Mouse (Mus musculus): ENCODE measurements around the gene Arap2.
A peak's percentile ranks its signal among the peaks of the same experiment; 100 is the strongest.
"Not testable (repeated sequence)": the region's sequence is repeated elsewhere in the genome, so short reads cannot be mapped to it uniquely, and the experiment has no call there.

Gene Arap2

GRCm38 (mm10) chr5:62743220-62743922 lies 22.6 kb downstream of the Arap2 start:
- no peak for DNase-seq (ENCODE audit: low read depth, low spot score)

DNA sequence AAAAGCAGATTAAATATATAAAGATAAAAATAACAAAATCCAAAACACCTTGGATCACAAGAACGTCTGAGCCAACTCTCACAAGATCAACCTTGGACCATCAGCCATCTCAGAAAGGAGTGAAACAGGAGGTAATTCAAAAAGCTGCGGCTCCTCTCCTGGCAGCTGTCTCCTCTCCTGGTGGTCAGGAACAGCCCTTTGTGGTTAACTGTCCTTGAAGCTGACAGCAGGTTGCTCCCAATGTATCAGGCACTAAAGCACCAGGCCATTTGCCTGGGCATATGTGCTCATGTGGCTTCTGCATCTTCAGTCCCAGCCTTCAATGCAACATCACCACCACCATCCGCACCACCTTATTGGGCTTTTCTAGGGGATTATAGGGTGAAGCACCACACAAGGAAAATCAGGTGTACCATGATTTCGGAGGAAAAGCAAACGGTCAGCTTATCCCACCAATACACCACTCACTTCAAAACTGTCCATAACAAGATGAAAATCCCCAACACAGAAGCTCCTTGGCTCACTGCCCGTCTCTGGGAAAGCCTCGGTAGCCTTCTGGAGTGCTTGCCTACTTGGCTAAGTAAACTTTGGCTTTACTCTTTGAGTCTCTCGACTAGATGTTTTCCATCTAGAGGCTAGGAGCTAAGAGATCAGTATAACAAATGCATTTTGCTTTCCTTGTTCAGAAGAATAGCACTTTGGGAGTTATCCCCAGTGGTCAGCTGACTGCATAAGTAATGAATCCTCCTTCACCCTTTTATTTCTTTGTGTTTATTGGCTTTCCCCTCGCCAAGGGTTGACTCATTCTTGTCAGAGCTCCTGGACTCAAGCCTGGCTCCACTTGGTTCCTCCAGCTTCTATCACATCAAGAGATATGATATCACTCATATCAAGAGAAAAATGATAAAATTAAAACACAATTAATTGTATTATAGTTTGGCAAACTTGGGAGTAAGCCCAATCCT lies 26.2 kb downstream of the Arap2 start:
- no peak for DNase-seq (ENCODE audit: low read depth, low spot score)

- DNase-seq (ENCODE audit: low read depth, low spot score), result not testable (repeated sequence)
These were observed 35.4 kb downstream of the Arap2 start for GRCm38 (mm10) chr5:62730573-62730972.

DNA sequence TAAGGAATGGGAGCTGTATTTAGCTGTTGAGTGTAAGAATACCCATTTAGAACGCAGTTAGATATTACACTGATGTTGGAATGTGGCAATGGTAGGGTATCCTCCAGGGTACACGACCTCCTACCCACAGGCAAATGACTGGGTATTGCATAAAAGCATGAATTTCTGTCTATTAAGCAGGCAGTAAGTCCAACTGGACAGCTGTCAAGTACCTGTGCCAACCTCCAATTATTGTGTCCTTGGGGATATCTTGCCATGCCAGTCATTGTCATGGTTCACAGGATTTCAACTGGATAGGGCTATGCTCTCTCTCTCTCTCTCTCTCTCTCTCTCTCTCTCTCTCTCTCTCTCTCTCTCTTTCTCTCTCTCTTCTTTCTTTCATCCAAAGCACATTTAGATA lies 40.4 kb downstream of the Arap2 start:
- DNase-seq (ENCODE audit: low read depth, low spot score), result no peak

DNA sequence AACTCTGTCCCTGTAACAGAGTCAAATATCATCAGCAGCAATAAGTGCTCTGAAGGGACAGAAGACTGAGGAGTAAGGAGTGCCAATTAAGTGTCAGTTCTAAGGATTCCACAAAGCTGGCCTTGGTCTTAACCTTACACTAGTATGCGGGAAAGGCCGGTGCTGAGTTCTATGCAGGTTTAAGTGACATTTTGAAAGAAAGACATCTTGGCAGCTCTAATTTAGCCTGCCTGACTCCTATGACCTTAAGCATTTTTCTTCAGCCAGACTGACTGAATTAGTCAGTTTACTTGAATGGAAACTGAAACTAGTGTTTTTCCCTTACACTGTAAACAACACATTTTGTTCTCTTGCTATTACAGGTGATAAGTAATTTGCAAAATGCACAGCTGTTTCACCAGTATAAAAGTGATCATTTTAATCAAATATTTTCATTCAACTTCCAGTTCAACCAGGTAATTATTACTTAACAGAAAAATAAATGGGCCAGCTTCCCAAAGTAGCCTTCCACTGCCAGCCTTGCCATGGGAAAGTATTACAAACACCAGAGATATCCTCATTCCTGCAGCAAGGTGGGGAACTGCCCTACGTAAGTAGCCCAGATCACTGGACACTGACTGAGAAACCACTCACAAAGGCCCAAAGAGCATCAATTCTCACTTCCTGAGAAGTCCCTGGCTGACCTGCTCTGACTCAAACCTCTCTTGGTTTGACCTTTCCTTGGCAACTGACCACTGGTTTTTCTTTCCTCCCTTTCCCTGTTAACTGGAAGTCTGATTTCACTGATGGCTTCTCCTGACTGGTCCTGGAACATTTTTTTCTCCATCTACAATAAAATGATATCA lies 42.5 kb downstream of the Arap2 start:
- DNase-seq (ENCODE audit: low read depth, low spot score), result peak; percentile 24

GRCm38 (mm10) chr5:62716468-62716867 lies 49.5 kb downstream of the Arap2 start:
- DNase-seq (ENCODE audit: low read depth, low spot score), result no peak

- DNase-seq (ENCODE audit: low read depth, low spot score), result no peak
These were observed 50.0 kb downstream of the Arap2 start for GRCm38 (mm10) chr5:62715977-62716376.

DNA sequence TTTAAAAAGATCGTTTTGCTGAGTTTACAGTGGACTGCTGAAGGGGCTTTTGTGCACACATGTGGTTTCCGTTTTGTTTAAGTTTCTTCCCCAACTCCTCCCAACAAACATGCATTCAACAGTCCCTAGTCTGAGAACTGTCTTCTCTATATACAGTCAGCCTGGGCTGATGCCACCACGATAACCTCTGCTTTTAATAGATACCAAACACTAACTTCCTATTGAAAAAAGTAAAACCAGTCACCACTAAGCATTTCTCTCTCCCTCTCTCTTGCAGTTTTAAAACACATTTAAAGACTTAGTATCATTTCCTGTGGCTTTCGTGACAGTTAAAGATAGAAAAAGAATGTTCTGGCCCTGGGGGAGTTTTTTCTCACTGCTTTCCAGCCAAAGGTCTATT lies 50.5 kb downstream of the Arap2 start:
- peak; percentile 6 for DNase-seq (ENCODE audit: low read depth, low spot score)

DNA sequence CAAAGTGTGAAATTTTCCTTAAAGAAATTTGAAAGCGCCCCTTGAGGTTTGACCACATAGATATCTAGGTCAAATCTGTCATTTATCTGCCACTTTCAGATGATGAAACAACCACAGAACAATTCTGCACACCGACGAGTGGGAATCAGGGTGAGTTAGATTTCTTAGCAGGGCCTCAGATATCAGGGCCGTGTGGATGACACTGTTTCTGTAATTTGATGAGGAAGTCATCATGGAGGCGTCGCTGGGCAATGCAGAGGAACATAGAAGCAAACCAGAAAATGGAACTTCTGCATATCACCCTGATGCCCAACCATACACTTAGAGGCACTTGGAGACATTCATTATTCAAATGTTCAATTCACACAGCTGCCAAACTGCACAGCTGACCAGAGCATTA lies 55.0 kb downstream of the Arap2 start:
- DNase-seq (ENCODE audit: low read depth, low spot score), result no peak

DNA sequence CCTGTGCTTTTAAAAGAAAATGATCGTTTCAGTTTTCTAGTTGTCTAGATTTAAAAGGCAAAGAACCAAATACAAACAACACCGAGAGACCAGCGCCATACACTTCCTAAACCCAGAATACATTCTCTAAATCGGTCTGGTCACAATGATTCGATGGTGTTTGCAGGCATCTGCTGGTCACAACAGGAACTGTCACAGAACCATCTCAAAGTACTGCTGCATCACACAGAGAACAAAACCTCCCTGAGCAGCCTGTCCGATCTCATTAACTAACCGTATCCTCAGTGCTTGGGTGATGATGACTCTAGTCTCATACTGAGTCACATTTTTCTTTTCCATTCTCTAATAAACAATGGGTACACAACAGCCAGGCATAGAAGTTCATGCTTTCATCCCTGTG lies 59.1 kb downstream of the Arap2 start:
- peak; percentile 73 for DNase-seq (ENCODE audit: low read depth, low spot score)

DNA sequence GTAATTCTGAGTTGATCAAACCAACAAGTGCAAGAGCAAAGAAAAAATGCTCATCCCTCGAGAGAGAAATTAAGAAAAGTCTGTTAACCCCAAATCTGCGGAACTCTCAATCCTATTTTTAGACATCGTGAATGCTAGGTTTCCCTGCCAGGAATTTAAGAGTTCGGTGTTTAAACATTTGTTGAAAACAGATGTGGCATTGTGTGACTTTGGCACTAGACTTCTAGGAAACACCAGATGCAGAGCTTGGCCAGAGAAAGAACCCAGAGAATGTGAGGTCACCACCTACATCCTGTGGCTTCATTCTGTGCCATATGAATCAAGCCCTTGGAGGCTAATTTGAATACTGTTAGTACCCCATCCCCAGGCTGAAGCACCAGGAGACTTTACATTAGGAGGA lies 76.0 kb downstream of the Arap2 start:
- DNase-seq (ENCODE audit: low read depth, low spot score), result no peak

- no peak for DNase-seq (ENCODE audit: low read depth, low spot score)
These were observed 82.2 kb downstream of the Arap2 start for GRCm38 (mm10) chr5:62683751-62684150.

DNA sequence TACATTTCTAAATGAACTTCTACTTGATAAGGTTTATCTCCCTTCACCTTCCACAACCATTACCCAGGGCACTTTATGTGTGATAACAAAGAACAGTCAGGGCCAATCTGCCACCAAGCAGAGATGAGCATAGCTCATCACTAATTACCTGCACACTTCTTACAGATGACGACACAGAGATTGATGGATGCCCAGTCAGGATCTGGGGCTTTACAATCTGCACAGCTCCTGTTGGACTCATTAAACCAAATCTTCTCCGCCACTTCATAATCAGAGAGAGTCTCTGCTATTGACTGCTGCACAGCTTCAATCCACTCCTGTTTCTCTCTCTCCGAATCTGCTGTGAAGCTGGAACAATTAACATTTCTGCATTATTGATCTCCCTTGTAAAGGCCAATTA lies 82.8 kb downstream of the Arap2 start:
- no peak for DNase-seq (ENCODE audit: low read depth, low spot score)

DNA sequence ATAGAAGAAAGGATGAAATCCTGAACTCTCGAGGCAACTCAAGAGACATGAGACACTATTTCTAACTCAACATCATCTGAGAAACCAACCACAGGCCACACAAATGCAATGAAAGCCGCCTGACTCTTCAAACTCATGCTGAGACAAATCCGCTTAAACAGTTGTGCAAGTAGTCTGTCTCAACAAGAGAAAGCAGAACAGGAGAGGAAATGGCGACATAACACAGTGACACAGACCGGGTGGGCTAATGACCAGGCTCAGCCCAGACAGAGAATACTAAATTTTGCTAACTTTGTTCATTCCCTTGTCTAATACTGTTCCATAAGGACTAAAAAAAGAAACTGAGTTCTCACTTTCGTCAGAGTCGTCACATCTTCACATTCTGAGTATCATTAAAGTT lies 88.6 kb downstream of the Arap2 start:
- DNase-seq (ENCODE audit: low read depth, low spot score), result no peak

GRCm38 (mm10) chr5:62672736-62673436 lies 93.1 kb downstream of the Arap2 start:
- no peak for DNase-seq (ENCODE audit: low read depth, low spot score)

- no peak for DNase-seq (ENCODE audit: low read depth, low spot score)
These were observed 100.6 kb downstream of the Arap2 start for GRCm38 (mm10) chr5:62665329-62665728.

- DNase-seq (ENCODE audit: low read depth, low spot score), result no peak
These were observed 101.1 kb downstream of the Arap2 start for GRCm38 (mm10) chr5:62664847-62665246.

DNA sequence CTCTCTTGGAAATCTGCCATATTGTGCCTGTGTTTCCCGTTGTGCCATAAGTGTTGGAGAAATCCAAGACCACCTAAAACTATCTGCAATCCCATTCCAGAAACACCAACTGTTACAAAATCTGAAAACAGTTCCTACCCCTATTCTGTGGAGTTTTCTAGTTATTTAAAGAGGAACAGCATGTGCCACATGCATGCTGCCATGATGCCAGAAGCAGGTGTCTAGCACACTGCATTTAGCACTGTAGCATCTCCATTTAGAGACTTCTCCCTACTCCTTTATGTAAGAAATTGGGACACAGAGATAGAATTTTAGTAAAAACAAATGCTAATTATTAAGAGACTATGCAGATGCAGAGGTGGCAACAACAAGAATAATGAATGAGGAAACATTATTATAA lies 102.8 kb downstream of the Arap2 start:
- no peak for DNase-seq (ENCODE audit: low read depth, low spot score)

DNA sequence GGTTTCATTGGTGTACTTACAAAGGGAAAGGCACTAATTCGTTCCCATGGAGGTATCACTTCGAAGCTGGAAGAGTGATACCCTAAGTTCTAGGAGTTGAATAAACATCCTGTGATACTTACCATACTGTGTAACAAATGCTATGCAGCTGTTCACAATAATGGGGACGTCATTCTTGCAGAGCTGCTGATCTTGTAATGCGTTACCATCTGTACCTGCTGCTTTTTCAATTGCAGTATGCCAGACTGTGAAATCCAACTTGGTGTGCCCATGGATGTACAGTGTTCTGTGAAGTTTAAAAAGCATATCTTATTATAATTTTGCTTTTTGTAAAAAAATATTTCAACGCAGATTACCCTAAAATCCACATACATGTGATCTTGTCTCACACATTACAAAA lies 112.0 kb downstream of the Arap2 start:
- no peak for DNase-seq (ENCODE audit: low read depth, low spot score)

DNA sequence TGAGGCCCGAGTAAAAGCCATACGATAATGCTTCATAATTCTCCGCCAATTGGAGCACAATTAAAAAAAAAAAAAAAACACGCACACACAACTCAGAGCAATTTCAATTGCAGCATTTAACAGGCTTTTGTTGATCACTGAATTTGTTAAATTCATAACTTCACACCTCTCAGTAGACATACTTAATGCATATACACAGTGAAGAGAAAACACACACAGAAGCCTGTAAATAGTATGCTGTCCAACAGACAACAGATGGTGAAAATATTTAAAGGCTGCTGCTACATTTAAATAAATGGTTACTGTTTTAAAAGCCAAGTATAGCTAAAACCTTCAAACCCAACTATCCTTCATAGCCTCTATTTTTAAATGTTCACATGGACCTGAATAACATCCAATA lies 123.6 kb downstream of the Arap2 start:
- DNase-seq (ENCODE audit: low read depth, low spot score), result no peak

DNA sequence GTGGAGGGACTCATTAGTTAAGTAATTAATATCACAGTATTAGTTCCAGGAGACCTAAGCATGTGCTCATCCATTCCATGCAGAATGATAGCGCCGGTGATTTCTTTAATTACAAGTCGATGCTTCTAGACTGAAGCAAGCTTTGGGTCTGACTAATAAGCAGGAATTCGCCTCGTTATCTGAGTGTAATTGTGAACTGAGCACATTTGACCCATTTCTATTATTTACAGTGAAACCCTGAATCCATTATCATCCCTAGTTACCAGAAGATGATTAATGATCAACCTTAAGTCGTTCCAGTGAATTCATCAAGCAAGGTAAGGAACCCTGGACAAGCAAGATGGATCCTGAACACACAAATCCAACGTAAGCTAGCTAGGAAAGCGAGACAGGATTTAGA lies 125.5 kb downstream of the Arap2 start:
- no peak for DNase-seq (ENCODE audit: low read depth, low spot score)

All from A20 (cell line).